Mouse (Mus musculus) neural tube, postnatal 0 days (tissue): Measurements from ENCODE around the gene Rab17. TPM values are rescaled to one million over a fixed set of nuclear protein-coding genes. Genes with fewer than 3 reads are reported as not detected.

ENCODE experiments used
- polyA plus RNA-seq: library from polyadenylated mRNA; unstranded; fragments of >200 nt; fragmentation: Nextera tagmentation; extraction: Ambion mirVana; gene quantifications from 2 replicates; pipeline ENCODE4 v1.2.1, GENCODE M21; 2015

The Rab17 gene
- not detected in 2 replicates for polyA plus RNA-seq

DNA sequence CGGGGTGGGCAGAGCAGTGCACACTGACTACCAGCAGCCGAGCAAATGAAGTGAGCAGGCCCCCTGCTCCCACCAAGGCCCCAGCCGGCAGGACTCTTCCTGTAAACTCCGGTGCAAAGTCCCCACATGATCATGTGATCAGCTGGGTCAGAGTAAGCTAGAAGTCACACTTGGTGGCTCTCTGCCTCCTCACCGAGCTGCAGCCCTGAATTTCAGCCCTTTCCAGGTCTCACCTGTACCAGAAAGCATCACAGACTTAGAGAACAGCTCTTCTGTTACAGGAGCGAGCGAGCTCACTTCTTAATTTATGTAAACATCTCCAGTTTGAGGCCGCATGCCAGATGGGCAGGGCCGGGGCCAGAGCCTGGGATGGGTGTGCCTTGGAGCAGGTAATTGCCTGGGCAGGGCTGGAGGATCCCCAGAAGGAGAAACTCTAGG is at the start of gene Rab17:
Gene Rab17, minus strand, starts transcription at position 315 of the 438 bp plus-strand sequence.

DNA sequence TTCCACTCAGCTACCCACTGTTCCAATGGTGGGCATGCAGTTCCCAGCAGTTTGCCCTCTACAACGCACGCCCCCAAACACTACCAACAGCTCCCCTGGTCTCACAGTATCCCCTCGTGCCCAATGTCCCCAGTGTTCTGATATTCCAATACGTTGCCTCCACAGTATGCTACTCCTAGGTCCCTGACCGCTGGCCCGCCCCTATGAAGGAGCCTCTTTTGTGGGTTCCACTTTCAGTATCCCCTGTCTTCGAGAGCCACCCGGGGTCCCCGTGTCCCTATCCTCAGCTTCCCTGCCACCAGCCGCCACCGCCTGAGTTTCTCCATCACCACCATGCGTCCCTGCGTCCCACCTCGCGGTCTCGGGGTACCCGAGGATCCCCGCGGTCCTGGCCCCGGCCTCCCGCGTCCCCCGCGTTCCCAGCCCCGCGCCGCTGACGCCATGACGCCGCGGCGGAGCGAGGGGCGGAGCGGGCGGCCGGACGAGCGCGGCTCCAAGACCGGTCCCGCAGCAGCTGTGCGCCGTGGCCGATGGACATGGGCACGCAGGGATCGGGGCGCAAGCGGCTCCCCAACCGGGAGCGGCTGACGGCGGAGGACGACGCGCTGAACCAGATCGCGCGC is 28.9 kb upstream of the Rab17 start, which contains the start of gene Lrrfip1:
Gene Lrrfip1, plus strand, starts transcription at position 470 of the 623 bp plus-strand sequence.

GRCm38 (mm10) chr1:90952808-90953207 is 16.7 kb downstream of the Rab17 start, which contains the start of gene Prlh:
Gene Prlh (plus strand): TSS chr1:90953108.

DNA sequence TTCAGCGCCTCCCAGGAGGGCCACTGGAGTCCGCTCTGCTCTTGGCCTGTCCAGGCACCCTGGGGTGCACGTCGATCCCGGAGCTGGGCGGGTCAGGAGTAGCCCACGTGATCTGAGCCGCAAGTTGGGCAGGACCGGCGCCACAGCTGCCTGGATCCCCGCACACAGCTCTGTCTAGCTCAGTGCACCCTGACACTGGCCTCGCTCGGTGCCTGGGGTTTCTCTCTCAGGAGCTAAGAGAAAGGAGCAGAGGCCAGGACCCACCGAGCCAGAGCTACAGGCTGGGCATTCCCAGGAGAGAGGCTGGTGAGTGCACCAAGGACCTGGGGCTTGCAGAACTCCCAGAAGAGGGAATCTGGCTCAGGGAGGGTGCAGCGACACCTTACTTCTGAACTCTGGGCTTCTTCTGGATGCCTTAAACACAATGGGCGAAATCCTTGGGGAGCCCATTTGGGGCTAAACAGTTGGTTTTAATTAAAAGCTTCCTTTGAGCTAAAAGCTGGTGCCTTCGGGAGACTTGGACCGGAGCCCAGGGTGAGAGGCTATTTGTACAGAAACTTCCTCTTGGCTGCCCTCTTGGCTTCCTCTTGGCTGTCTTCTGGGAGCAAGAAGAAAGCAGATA is 54.4 kb downstream of the Rab17 start, which contains the start of gene Mlph:
Gene Mlph, plus strand, starts transcription at position 138 of the 622 bp plus-strand sequence.

Other genes starting within 250 kb of the Rab17 start
- 7.3 and 8.4 TPM in 2 replicates for gene Col6a3, start 125.7 kb downstream of the Rab17 start, polyA plus RNA-seq
- gene Mlph, start 54.6 kb downstream of the Rab17 start, polyA plus RNA-seq, result 0.14 and 0.53 TPM in 2 replicates
- not detected in 2 replicates for gene Prlh, start 16.6 kb downstream of the Rab17 start, polyA plus RNA-seq
- 40.2 and 42.4 TPM in 2 replicates for gene Lrrfip1, start 29.1 kb upstream of the Rab17 start, polyA plus RNA-seq
- 0.08 and 0.28 TPM in 2 replicates for gene Rbm44, start 175.4 kb upstream of the Rab17 start, polyA plus RNA-seq
- 73.4 and 75.5 TPM in 2 replicates for gene Ramp1, start 210.2 kb upstream of the Rab17 start, polyA plus RNA-seq